Mouse (Mus musculus) brain, embryonic 14.5 days (tissue): Measurements from ENCODE around the gene Nfia.

ENCODE experiments used
- CTCF ChIP-seq: fragments of 200-500 bp; IDR thresholded peaks from 2 replicates; pipeline ENCODE4 v1.5.1; 2012; ENCODE audit warnings: inconsistent platforms, mild to moderate bottlenecking, moderate library complexity, borderline replicate concordance; ENCODE audit not compliant: insufficient read depth, insufficient read length; ENCODE audit errors: extremely low read depth
- POLR2A ChIP-seq: fragments of 200-500 bp; IDR thresholded peaks from 2 replicates; pipeline ENCODE4 v1.6.1; 2012; ENCODE audit warnings: mild to moderate bottlenecking, inconsistent platforms, borderline replicate concordance; ENCODE audit not compliant: poor library complexity, insufficient read depth, insufficient read length, severe bottlenecking; ENCODE audit errors: extremely low read depth

GRCm38 (mm10) chr4:98004986-98005385, 232.5 kb downstream of the Nfia start:
- TF ChIP-seq POLR2A (no peak), CTCF (no peak)
